ENCODE assay signal across 11 mouse cellular contexts in the genomic region with DNA sequence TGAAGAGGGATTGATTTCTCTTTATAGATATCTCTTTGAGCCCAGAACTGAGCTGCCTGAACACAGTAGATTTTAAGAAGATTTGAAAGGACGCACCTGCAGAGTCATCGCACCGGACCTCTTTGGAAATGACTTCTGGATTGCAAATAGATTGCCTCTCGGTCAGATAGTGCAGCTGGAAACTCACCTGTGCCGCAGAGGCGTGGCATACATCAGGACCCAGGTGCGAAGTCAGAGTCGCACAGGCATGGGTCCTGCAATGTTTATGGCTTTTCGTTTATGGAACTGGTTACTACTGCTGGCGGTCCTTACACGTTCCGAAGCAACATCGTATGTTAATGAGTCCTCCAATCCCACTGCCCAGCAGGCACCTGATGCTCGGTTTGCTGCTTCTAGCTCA. TPM values are rescaled to one million over a fixed set of nuclear protein-coding genes. Genes with fewer than 3 reads are reported as not detected.
A peak's percentile ranks its signal among the peaks of the same experiment; 100 is the strongest.
DNase-seq lines count a peak whose midpoint lies in the region; ATAC-seq and TF ChIP-seq lines count a peak whose summit lies in the region.
"Had no signal": no experiment of that assay in that cellular context is flagged by ENCODE, and none has a peak within 500 bp of the region (broad histone marks: within the 10 kb centered on the region; RNA-seq: fewer than 3 reads in every experiment).

No protein-coding gene starts in this region.

- no peak for ATAC-seq in hindbrain, embryonic 15.5 days (ENCODE audit: low FRiP score, low read depth)
- ATAC-seq in hindbrain, embryonic 11.5 days (ENCODE audit: low FRiP score), result no peak
- no peak for ATAC-seq in lung, embryonic 14.5 days (ENCODE audit: insufficient read depth)
- peak; percentile 58 for ATAC-seq in intestine, embryonic 16.5 days
- no peak for ATAC-seq in midbrain, embryonic 16.5 days
- ATAC-seq: forebrain, embryonic 16.5 days had no signal

- no peak overlapping the region for H3K9ac ChIP-seq in hindbrain, embryonic 15.5 days
- no peak overlapping the region for H3K9ac ChIP-seq in hindbrain, embryonic 11.5 days (ENCODE audit: low read depth, low read length)
- H3K9ac ChIP-seq in lung, embryonic 14.5 days, result no peak overlapping the region
- no peak overlapping the region for H3K9ac ChIP-seq in intestine, embryonic 16.5 days (ENCODE audit: low read depth, low read length)
- no peak overlapping the region for H3K9ac ChIP-seq in midbrain, embryonic 16.5 days (ENCODE audit: low read depth, low read length)
- H3K9ac ChIP-seq: embryonic facial prominence, embryonic 12.5 days; liver, embryonic 15.5 days had no signal

- no peaks in the 10 kb centered on the region for H3K36me3 ChIP-seq in hindbrain, embryonic 15.5 days
- H3K36me3 ChIP-seq in hindbrain, embryonic 11.5 days (ENCODE audit: control insufficient read depth, insufficient read depth, low read length), result no peaks in the 10 kb centered on the region
- no peaks in the 10 kb centered on the region for H3K36me3 ChIP-seq in lung, embryonic 14.5 days (ENCODE audit: insufficient read depth)
- H3K36me3 ChIP-seq in intestine, embryonic 16.5 days (ENCODE audit: control insufficient read depth, insufficient read depth, low read length), result no peaks in the 10 kb centered on the region
- H3K36me3 ChIP-seq in midbrain, embryonic 16.5 days (ENCODE audit: control insufficient read depth, insufficient read depth, low read length), result no peaks in the 10 kb centered on the region
- no peaks in the 10 kb centered on the region for H3K36me3 ChIP-seq in forebrain, embryonic 10.5 days (replicated peaks)
- H3K36me3 ChIP-seq: embryonic facial prominence, embryonic 12.5 days; liver, embryonic 15.5 days had no signal

- TF ChIP-seq CTCF in lung, embryonic 14.5 days (IDR thresholded peaks at IDR 0.05; ENCODE audit: low read depth), result no peak

- no peak overlapping the region for H3K27ac ChIP-seq in hindbrain, embryonic 15.5 days (replicated peaks)
- H3K27ac ChIP-seq in hindbrain, embryonic 11.5 days (ENCODE audit: low read depth, low read length), result no peak overlapping the region
- no peak overlapping the region for H3K27ac ChIP-seq in lung, embryonic 14.5 days (ENCODE audit: low read depth)
- no peak overlapping the region for H3K27ac ChIP-seq in intestine, embryonic 16.5 days (ENCODE audit: low read length)
- H3K27ac ChIP-seq in midbrain, embryonic 16.5 days (ENCODE audit: low read length), result no peak overlapping the region
- H3K27ac ChIP-seq in forebrain, embryonic 10.5 days, result no peak overlapping the region
- H3K27ac ChIP-seq: embryonic facial prominence, embryonic 12.5 days; kidney, postnatal 0 days; liver, embryonic 15.5 days had no signal

- no peak overlapping the region for H3K4me3 ChIP-seq in hindbrain, embryonic 15.5 days
- H3K4me3 ChIP-seq in hindbrain, embryonic 11.5 days (ENCODE audit: low read depth, low read length), result no peak overlapping the region
- H3K4me3 ChIP-seq in lung, embryonic 14.5 days (ENCODE audit: low read depth, low read length), result no peak overlapping the region
- 0 out of 2 replicates have a peak overlapping the region, but pooled peaks have one; percentile 25 for H3K4me3 ChIP-seq in intestine, embryonic 16.5 days (ENCODE audit: low read length)
- H3K4me3 ChIP-seq in midbrain, embryonic 16.5 days (ENCODE audit: low read depth, low read length), result no peak overlapping the region
- no peak overlapping the region for H3K4me3 ChIP-seq in forebrain, embryonic 10.5 days
- H3K4me3 ChIP-seq: embryonic facial prominence, embryonic 12.5 days; liver, embryonic 15.5 days had no signal

- peak overlapping the region; percentile 44 for H3K4me2 ChIP-seq in hindbrain, embryonic 15.5 days
- no peak overlapping the region for H3K4me2 ChIP-seq in hindbrain, embryonic 11.5 days (replicated peaks; ENCODE audit: low read depth, low read length)
- H3K4me2 ChIP-seq in lung, embryonic 14.5 days, result 0 out of 2 replicates have a peak overlapping the region, but pooled peaks have one; percentile 5
- peak overlapping the region; percentile 32 for H3K4me2 ChIP-seq in intestine, embryonic 16.5 days (ENCODE audit: low read depth, low read length)
- peak overlapping the region; percentile 38; the same call in 1 of the 2 replicates for H3K4me2 ChIP-seq in midbrain, embryonic 16.5 days (ENCODE audit: low read length)
- H3K4me2 ChIP-seq: embryonic facial prominence, embryonic 12.5 days; liver, embryonic 15.5 days had no signal

- H3K27me3 ChIP-seq in hindbrain, embryonic 15.5 days, result no peaks in the 10 kb centered on the region
- H3K27me3 ChIP-seq in hindbrain, embryonic 11.5 days (ENCODE audit: control insufficient read depth, insufficient read depth, low read length), result no peaks in the 10 kb centered on the region
- H3K27me3 ChIP-seq in lung, embryonic 14.5 days (ENCODE audit: insufficient read depth, low read length), result no peaks in the 10 kb centered on the region; the same call in 1 of the 2 replicates
- no peaks in the 10 kb centered on the region for H3K27me3 ChIP-seq in intestine, embryonic 16.5 days (replicated peaks; ENCODE audit: control insufficient read depth, insufficient read depth, low read length)
- no peaks in the 10 kb centered on the region for H3K27me3 ChIP-seq in midbrain, embryonic 16.5 days (ENCODE audit: control insufficient read depth, insufficient read depth, low read depth, low read length)
- H3K27me3 ChIP-seq in forebrain, embryonic 10.5 days (ENCODE audit: poor library complexity, severe bottlenecking), result peaks cover 8% of the 10 kb centered on the region; the same call in 1 of the 2 replicates
- H3K27me3 ChIP-seq: embryonic facial prominence, embryonic 12.5 days had no signal

- WGBS in hindbrain, embryonic 15.5 days, result 71% methylated on average over 14 of the region's 14 CpGs
- 69% methylated on average over 14 of the region's 14 CpGs for WGBS in hindbrain, embryonic 11.5 days
- 63% methylated on average over 14 of the region's 14 CpGs for WGBS in lung, embryonic 14.5 days
- 56% methylated on average over 14 of the region's 14 CpGs for WGBS in intestine, embryonic 16.5 days
- whole genome bisulfite sequencing in midbrain, embryonic 16.5 days, result 72% methylated on average over 14 of the region's 14 CpGs
- WGBS in forebrain, embryonic 10.5 days, result 71% methylated on average over 14 of the region's 14 CpGs

- H3K9me3 ChIP-seq in hindbrain, embryonic 15.5 days, result no peaks in the 10 kb centered on the region
- H3K9me3 ChIP-seq in hindbrain, embryonic 11.5 days (ENCODE audit: control insufficient read depth, low read length), result no peaks in the 10 kb centered on the region
- no peaks in the 10 kb centered on the region for H3K9me3 ChIP-seq in lung, embryonic 14.5 days (ENCODE audit: low read depth, low read length)
- H3K9me3 ChIP-seq in intestine, embryonic 16.5 days (ENCODE audit: control insufficient read depth, low read length), result no peaks in the 10 kb centered on the region
- no peaks in the 10 kb centered on the region for H3K9me3 ChIP-seq in midbrain, embryonic 16.5 days (replicated peaks; ENCODE audit: control insufficient read depth, low read length, poor library complexity, severe bottlenecking)
- no peaks in the 10 kb centered on the region for H3K9me3 ChIP-seq in forebrain, embryonic 10.5 days
- H3K9me3 ChIP-seq: embryonic facial prominence, embryonic 12.5 days; liver, embryonic 15.5 days had no signal

- H3K4me1 ChIP-seq in hindbrain, embryonic 15.5 days (replicated peaks), result no peaks in the 10 kb centered on the region
- no peaks in the 10 kb centered on the region for H3K4me1 ChIP-seq in hindbrain, embryonic 11.5 days (replicated peaks; ENCODE audit: control insufficient read depth, insufficient read depth, low read length)
- H3K4me1 ChIP-seq in lung, embryonic 14.5 days (ENCODE audit: insufficient read depth), result no peaks in the 10 kb centered on the region
- no peaks in the 10 kb centered on the region for H3K4me1 ChIP-seq in intestine, embryonic 16.5 days (ENCODE audit: control insufficient read depth, insufficient read depth, low read length)
- peaks cover 2% of the 10 kb centered on the region; the same call in 1 of the 2 replicates for H3K4me1 ChIP-seq in midbrain, embryonic 16.5 days (ENCODE audit: control insufficient read depth, insufficient read depth, low read length)
- H3K4me1 ChIP-seq in forebrain, embryonic 10.5 days, result no peaks in the 10 kb centered on the region
- H3K4me1 ChIP-seq: embryonic facial prominence, embryonic 12.5 days; liver, embryonic 15.5 days had no signal

- no peak for DNase-seq in hindbrain, embryonic 11.5 days (ENCODE audit: low spot score)
- no peak for DNase-seq in lung, embryonic 14.5 days
- no peak for DNase-seq in lung, postnatal 25 days (ENCODE audit: low spot score)
- no peak for DNase-seq in forebrain, embryonic 10.5 days (ENCODE audit: extremely low spot score, low spot score)

RNA-seq across cellular contexts. Expression of a gene that starts 0.4 kb away (rescaled TPM):
- polyA plus RNA-seq in hindbrain, embryonic 15.5 days (2015; fragmentation: Nextera tagmentation; extraction: Ambion mirVana), result 0.08 TPM in 1 of 2 replicates, not detected in the other
- not detected in 2 replicates for polyA plus RNA-seq in hindbrain, embryonic 11.5 days (2014; fragmentation: Nextera tagmentation; extraction: Ambion mirVana)
- polyA plus RNA-seq in lung, embryonic 14.5 days (2014; fragmentation: Nextera tagmentation; extraction: Ambion mirVana), result not detected in 2 replicates
- polyA plus RNA-seq in intestine, embryonic 16.5 days (2015; fragmentation: Nextera tagmentation; extraction: Ambion mirVana), result 0.04 TPM in 1 of 2 replicates, not detected in the other
- polyA plus RNA-seq in midbrain, embryonic 16.5 days (2015; fragmentation: Nextera tagmentation; extraction: Ambion mirVana), result not detected in 2 replicates
- polyA plus RNA-seq in forebrain, embryonic 10.5 days (2016; fragmentation: Nextera tagmentation; extraction: Ambion mirVana), result not detected in 2 replicates
- polyA plus RNA-seq: embryonic facial prominence, embryonic 12.5 days; liver, embryonic 15.5 days had no signal
